Mouse (Mus musculus) testis, adult 2 months (tissue): Measurements from ENCODE around the gene Dapk1. TPM values are rescaled to one million over a fixed set of nuclear protein-coding genes. Genes with fewer than 3 reads are reported as not detected.

Source experiments
- H3K27ac ChIP-seq: fragments of 200-500 bp; 2 replicates; pipeline ENCODE4 v1.5.1; 2012; ENCODE audit warnings: low read depth, low read length; ENCODE audit not compliant: control insufficient read depth, insufficient read depth
- H3K27me3 ChIP-seq: fragments of 200-500 bp; 2 replicates; pipeline ENCODE4 v1.6.1; 2012; ENCODE audit warnings: mild to moderate bottlenecking, low read length, moderate library complexity; ENCODE audit not compliant: control insufficient read depth, insufficient read depth
- H3K36me3 ChIP-seq: fragments of 200-500 bp; 2 replicates; pipeline ENCODE4 v1.6.1; 2012; ENCODE audit warnings: mild to moderate bottlenecking, low read length; ENCODE audit not compliant: control insufficient read depth, insufficient read depth
- H3K4me1 ChIP-seq: fragments of 200-500 bp; 2 replicates; pipeline ENCODE4 v1.6.1; 2012; ENCODE audit warnings: low read length; ENCODE audit not compliant: control insufficient read depth, insufficient read depth
- H3K4me3 ChIP-seq: fragments of 200-500 bp; 2 replicates; pipeline ENCODE4 v1.5.1; 2012; ENCODE audit warnings: low read depth, mild to moderate bottlenecking, low read length, moderate library complexity, mixed read lengths; ENCODE audit not compliant: control insufficient read depth
- CTCF ChIP-seq: fragments of 200-500 bp; IDR thresholded peaks from 2 replicates; pipeline ENCODE4 v1.5.1; 2012; ENCODE audit warnings: low read depth, mild to moderate bottlenecking, inconsistent platforms, low read length, moderate library complexity; ENCODE audit not compliant: control insufficient read depth, insufficient read depth, insufficient replicate concordance
- POLR2A ChIP-seq: fragments of 200-500 bp; IDR thresholded peaks from 2 replicates; pipeline ENCODE4 v1.6.1; 2012; ENCODE audit warnings: low read depth, mild to moderate bottlenecking, inconsistent platforms, low read length, moderate library complexity; ENCODE audit not compliant: control insufficient read depth
- polyA plus RNA-seq: library from polyadenylated mRNA; depleted of rRNA; stranded (reverse); fragments of >200 nt; gene quantifications from 2 replicates; pipeline ENCODE4 v1.2.3, GENCODE M21; 2012; rRNA removed

The Dapk1 gene
- 2.6 and 3.4 TPM in 2 replicates for polyA plus RNA-seq

DNA sequence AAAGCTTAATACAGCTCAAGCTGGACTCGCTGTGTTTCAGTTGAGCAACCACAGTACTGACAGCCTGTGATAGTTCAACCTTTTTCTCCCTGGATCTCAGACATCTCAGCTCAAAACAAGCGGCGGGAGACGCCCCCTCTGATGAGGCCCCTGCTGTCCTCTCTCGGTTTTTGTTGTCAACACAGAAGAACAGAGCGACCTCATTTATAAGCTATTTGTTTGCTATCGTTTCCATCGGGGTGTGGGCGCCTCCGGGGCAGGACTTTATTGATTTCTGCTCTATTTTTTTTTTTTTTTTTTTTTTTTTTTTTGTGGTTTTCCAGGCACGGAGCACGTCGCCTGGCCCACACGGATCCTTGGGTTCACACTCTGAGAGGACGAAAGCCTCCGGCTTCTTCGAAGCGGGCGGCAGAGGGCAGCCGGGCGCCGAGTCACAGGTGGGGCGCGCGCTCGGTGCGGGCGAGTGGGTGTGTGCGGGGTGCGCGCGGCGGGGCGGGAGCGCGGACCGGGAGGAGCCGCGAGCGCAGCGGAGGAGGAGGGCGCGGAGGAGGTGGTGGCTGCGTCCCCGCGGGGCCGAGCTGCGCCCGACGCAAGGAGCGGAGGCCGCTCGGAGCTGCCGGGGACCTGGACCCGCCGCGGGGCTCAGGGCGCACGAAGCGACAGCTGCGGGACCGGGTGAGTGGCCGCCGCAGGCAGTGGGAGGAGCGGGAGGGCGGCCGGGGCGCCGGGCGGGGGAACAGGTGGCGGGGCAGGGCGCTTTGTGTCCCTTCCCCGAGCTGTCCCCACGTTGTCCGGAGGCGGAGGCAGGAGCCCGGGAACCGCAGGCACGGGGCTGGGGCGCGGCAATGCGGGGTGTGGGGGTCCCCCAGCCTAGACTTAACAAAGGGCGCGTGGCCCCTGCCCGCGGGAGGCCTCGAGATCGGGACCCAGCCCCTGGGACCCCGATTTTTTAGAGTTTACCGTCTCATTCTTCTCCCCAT, at the start of gene Dapk1:
Dapk1 (plus strand) TSS at position 512 of the 980 bp plus-strand sequence.
- H3K36me3 ChIP-seq: no peaks in the 10 kb centered on the region
- H3K4me1 ChIP-seq: peaks cover 11% of the 10 kb centered on the region
- H3K27ac ChIP-seq: no peak within 1 kb of the TSS
- peak within 1 kb of the TSS; percentile 78 for H3K4me3 ChIP-seq
- H3K27me3 ChIP-seq: 0 out of 2 replicates have a peak, but pooled peaks cover 2% of the 10 kb centered on the region
- TF ChIP-seq CTCF (no peak), POLR2A (no peak)

DNA sequence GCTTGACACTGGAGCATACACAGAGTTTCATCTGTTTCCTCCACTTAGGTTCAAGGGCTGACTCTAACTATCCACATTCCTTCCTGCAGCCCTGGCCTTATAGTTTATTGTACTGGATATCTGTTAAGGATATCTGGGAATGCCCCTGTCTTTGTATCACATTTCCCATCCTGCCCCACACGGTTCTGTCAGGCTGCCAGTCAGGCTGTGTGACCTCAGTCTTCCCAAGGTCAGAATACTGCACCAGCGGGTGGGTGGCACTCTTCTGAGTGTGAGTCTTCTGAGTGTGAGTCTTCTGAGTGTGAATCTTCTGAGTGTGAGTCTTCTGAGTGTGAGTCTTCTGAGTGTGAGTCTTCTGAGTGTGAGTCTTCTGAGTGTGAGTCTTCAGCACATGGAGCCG, 48.4 kb upstream of the Dapk1 start:
- H3K36me3 ChIP-seq: no peaks in the 10 kb centered on the region
- H3K4me3 ChIP-seq: no peak overlapping the region
- H3K27ac ChIP-seq: no peak overlapping the region
- H3K27me3 ChIP-seq: no peaks in the 10 kb centered on the region
- TF ChIP-seq CTCF: no peak
- H3K4me1 ChIP-seq: no peaks in the 10 kb centered on the region

DNA sequence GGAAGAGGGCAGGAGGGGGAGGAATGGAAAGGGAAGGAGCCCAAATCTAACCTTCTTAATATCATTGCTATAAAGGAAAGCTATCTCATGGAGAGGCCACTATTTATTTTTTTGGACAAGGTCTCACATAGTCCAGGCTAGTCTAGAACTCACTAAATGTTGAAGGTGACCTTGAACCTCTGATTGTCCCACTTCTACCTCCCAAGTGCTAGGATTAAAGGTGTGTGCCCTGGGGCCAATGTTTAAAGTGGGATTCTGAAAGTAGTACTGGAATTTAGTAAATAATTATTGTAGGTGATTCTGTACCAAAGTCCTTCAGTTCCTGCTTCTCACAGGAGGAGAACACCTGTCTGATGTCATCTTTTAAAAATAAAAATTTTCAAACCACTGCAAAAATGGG, 45.3 kb upstream of the Dapk1 start:
- Histone ChIP-seq H3K36me3 (no peaks in the 10 kb centered on the region), H3K27me3 (no peaks in the 10 kb centered on the region), H3K4me3 (no peak overlapping the region), H3K27ac (no peak overlapping the region), H3K4me1 (no peaks in the 10 kb centered on the region)
- TF ChIP-seq CTCF (no peak), POLR2A (no peak)

DNA sequence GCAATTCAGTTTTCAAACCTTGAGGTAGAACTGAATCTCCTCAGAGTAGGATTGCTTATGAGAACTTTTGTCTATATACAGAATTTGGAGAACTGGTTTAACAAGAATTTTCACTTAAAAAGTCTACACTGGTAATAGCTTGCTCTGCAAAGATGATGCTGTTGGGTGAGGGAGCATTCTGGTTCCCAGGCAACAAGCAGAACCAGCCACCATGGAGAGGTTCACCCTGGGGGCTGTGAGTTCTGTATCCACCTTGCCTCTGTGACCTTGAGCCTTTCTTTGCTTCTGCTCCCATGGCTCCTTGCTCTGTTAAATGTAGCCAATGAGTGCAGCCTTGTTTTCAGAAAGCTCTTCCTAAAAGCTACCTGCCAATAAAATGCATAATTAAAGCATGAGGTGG, 44.8 kb upstream of the Dapk1 start:
- TF ChIP-seq CTCF (no peak), POLR2A (no peak)
- H3K4me1 ChIP-seq: no peaks in the 10 kb centered on the region
- no peak overlapping the region for H3K27ac ChIP-seq

DNA sequence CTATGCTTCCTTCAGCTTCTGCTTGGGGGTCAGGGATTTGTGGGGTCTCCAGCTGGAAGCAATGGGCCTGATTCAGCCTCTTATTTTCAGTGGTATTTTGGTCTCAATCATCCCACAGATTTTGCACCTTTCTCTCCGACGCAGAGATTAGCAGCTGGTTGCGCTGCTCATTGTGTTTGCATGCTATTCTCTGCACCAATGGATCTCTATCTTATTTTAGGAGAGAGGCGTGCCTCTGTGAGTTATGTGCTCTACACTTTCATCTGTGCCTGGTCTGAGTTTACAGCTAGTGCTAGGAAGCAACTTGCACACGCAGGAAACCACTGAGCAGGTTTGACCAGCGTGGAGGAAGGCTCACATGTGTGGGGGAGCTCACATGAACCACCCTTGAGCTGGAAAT, 37.4 kb upstream of the Dapk1 start:
- Histone ChIP-seq H3K4me3 (no peak overlapping the region), H3K4me1 (no peaks in the 10 kb centered on the region), H3K27me3 (no peaks in the 10 kb centered on the region), H3K27ac (no peak overlapping the region), H3K36me3 (no peaks in the 10 kb centered on the region)
- TF ChIP-seq POLR2A: no peak
- TF ChIP-seq CTCF: no peak

More for the DNA sequence above, 44.8 kb upstream of the Dapk1 start:
- H3K27me3 ChIP-seq: no peaks in the 10 kb centered on the region
- H3K36me3 ChIP-seq: no peaks in the 10 kb centered on the region
- H3K4me3 ChIP-seq: no peak overlapping the region

DNA sequence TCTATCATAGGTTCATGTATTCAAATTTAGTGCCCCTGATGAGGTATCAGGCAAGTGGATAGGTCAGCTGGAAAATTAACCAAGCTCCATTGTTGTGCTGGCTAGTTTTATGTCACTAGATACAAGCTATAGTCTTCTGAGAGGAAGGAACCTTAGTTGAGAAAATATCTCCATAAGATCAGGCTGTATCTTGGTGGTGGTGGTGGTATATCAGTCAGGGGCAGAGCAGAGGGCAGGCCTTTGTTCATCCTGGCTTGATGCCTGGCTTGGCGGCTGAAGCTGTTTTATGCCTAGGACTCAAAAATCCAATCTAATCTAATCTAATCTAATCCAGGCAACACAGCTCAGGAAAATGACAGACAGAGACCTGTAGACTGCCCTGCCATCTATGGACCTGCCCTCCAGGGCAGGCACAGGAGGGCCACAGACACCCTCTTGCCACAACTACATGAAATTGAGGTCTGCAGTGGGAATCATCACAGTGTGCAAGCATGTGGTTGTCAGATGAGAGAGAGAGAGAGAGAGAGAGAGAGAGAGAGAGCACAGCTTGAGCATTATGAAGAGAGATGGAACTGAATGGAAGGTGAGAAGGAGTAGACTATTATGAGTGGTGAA, 32.7 kb upstream of the Dapk1 start:
- Histone ChIP-seq H3K4me3 (no peak overlapping the region), H3K27me3 (no peaks in the 10 kb centered on the region), H3K27ac (no peak overlapping the region), H3K36me3 (no peaks in the 10 kb centered on the region), H3K4me1 (no peaks in the 10 kb centered on the region)
- TF ChIP-seq CTCF (no peak), POLR2A (no peak)

DNA sequence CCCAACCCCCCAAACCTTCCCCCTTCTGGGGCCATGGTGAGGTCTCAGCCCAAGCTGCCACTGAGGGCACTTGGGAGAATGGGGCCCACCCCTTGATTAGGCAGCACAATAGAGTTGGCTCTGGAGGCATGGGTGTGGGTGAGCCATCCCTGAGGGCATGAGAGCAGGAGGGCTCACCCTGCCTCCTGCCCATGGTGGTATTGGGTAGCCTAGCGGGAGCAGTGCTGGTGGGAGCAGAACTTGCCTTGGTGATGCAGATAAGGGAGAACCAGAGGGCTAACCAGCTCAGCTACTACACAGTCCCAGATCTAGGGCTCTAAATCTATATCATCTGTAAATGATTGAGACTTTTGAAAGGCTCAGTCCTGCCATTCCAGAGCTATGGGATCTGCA, 32.2 kb upstream of the Dapk1 start:
- H3K4me1 ChIP-seq: no peaks in the 10 kb centered on the region

More for the DNA sequence above, 32.2 kb upstream of the Dapk1 start:
- no peak for TF ChIP-seq POLR2A
- TF ChIP-seq CTCF: no peak
- no peak overlapping the region for H3K27ac ChIP-seq
- H3K36me3 ChIP-seq: no peaks in the 10 kb centered on the region
- no peak overlapping the region for H3K4me3 ChIP-seq
- no peaks in the 10 kb centered on the region for H3K27me3 ChIP-seq
